Mouse (Mus musculus): Measurements from ENCODE around the gene Slc12a5.
A peak's percentile ranks its signal among the peaks of the same experiment; 100 is the strongest.

The Slc12a5 gene

GRCm38 (mm10) chr2:164986371-164987027, 25.9 kb downstream of the Slc12a5 start:
- DNase-seq = no peak

- no peak for DNase-seq
Measured at GRCm38 (mm10) chr2:164988777-164989176, 28.2 kb downstream of the Slc12a5 start.

- no peak for DNase-seq
Measured at GRCm38 (mm10) chr2:164991111-164991510, 30.5 kb downstream of the Slc12a5 start.

GRCm38 (mm10) chr2:164991808-164992207, 31.2 kb downstream of the Slc12a5 start:
- no peak for DNase-seq

- DNase-seq = no peak
Measured at GRCm38 (mm10) chr2:164994156-164994555, 33.6 kb downstream of the Slc12a5 start.

GRCm38 (mm10) chr2:164994659-164995428, 34.2 kb downstream of the Slc12a5 start:
- DNase-seq = peak; percentile 66

GRCm38 (mm10) chr2:164995976-164996375, 35.4 kb downstream of the Slc12a5 start:
- DNase-seq = no peak

GRCm38 (mm10) chr2:164996848-164997720, 36.5 kb downstream of the Slc12a5 start:
- DNase-seq = no peak

- DNase-seq = no peak
Measured at GRCm38 (mm10) chr2:164997721-164998428, 37.3 kb downstream of the Slc12a5 start.

GRCm38 (mm10) chr2:165001958-165002357, 41.4 kb downstream of the Slc12a5 start:
- DNase-seq = no peak

- DNase-seq = no peak
Measured at GRCm38 (mm10) chr2:165003108-165003507, 42.5 kb downstream of the Slc12a5 start.

- no peak for DNase-seq
Measured at GRCm38 (mm10) chr2:165004237-165004636, 43.6 kb downstream of the Slc12a5 start.

- no peak for DNase-seq
Measured at GRCm38 (mm10) chr2:165006813-165007212, 46.2 kb downstream of the Slc12a5 start.

GRCm38 (mm10) chr2:165007986-165008385, 47.4 kb downstream of the Slc12a5 start:
- DNase-seq = no peak

GRCm38 (mm10) chr2:165009161-165009560, 48.6 kb downstream of the Slc12a5 start:
- no peak for DNase-seq

GRCm38 (mm10) chr2:165009581-165009980, 49.0 kb downstream of the Slc12a5 start:
- no peak for DNase-seq

GRCm38 (mm10) chr2:165010351-165010750, 49.7 kb downstream of the Slc12a5 start:
- no peak for DNase-seq

- DNase-seq = no peak
Measured at GRCm38 (mm10) chr2:165014935-165015334, 54.3 kb downstream of the Slc12a5 start.

GRCm38 (mm10) chr2:165020490-165020889, 59.9 kb downstream of the Slc12a5 start:
- no peak for DNase-seq

- DNase-seq = no peak
Measured at GRCm38 (mm10) chr2:165027163-165027562, 66.6 kb downstream of the Slc12a5 start.

GRCm38 (mm10) chr2:165032533-165032932, 71.9 kb downstream of the Slc12a5 start:
- no peak for DNase-seq

GRCm38 (mm10) chr2:165033306-165033705, 72.7 kb downstream of the Slc12a5 start:
- no peak for DNase-seq

All from layer of hippocampus, adult 9-11 months (tissue).